Mouse (Mus musculus) liver, embryonic 12.5 days (tissue): ENCODE data around the gene Cartpt. TPM values are rescaled to one million over a fixed set of nuclear protein-coding genes. Genes with fewer than 3 reads are reported as not detected.

Experiments used
- ATAC-seq: fragments of 200-750 bp; cut with Nextera tagmentation; 2 replicates; pipeline ENCODE4 v1.8.0; 2017; ENCODE audit warnings: moderate number of reproducible peaks, mild to moderate bottlenecking, moderate library complexity
- H3K27ac ChIP-seq: fragments of 300-500 bp; sonication (generic); 2 replicates; pipeline ENCODE4 v1.5.1; 2016; ENCODE audit warnings: mild to moderate bottlenecking
- H3K27me3 ChIP-seq: fragments of 300-500 bp; sonication (generic); replicated peaks from 2 replicates; pipeline ENCODE4 v1.6.1; 2016; ENCODE audit warnings: mild to moderate bottlenecking, moderate library complexity
- H3K36me3 ChIP-seq: fragments of 300-500 bp; sonication (generic); 2 replicates; pipeline ENCODE4 v1.6.1; 2016; ENCODE audit warnings: mild to moderate bottlenecking, moderate library complexity
- H3K4me1 ChIP-seq: fragments of 300-500 bp; sonication (generic); 2 replicates; pipeline ENCODE4 v1.6.1; 2016
- H3K4me2 ChIP-seq: fragments of 300-500 bp; sonication (generic); 2 replicates; pipeline ENCODE4 v1.6.1; 2016; ENCODE audit warnings: mild to moderate bottlenecking, moderate library complexity
- H3K4me3 ChIP-seq: fragments of 300-500 bp; sonication (generic); 2 replicates; pipeline ENCODE4 v1.5.1; 2016; ENCODE audit warnings: mild to moderate bottlenecking, moderate library complexity
- H3K9ac ChIP-seq: fragments of 300-500 bp; sonication (generic); 2 replicates; pipeline ENCODE4 v1.6.1; 2016; ENCODE audit warnings: mild to moderate bottlenecking, moderate library complexity
- H3K9me3 ChIP-seq: fragments of 300-500 bp; sonication (generic); replicated peaks from 2 replicates; pipeline ENCODE4 v1.6.1; 2016; ENCODE audit warnings: mild to moderate bottlenecking, moderate library complexity
- WGBS: fragments of 180-500 bp; shearing (Covaris S2); methylation state at CpG from one replicate; pipeline ENCODE4 v1.1.7; 2016; ENCODE audit not compliant: insufficient replicate concordance; 5-methylcytosine and 5-hydroxymethylcytosine counted together
- polyA plus RNA-seq: library from polyadenylated mRNA; unstranded; fragments of >200 nt; fragmentation: Nextera tagmentation; extraction: Ambion mirVana; gene quantifications from 2 replicates; pipeline ENCODE4 v1.2.1, GENCODE M21; 2016

The Cartpt gene
- polyA plus RNA-seq: 0.35 TPM in 1 of 2 replicates, not detected in the other

- H3K9me3 ChIP-seq: no peaks in the 10 kb centered on the region
- whole genome bisulfite sequencing: 43% methylated on average over 9 of the region's 9 CpGs
- ATAC-seq: no peak
Measured at GRCm38 (mm10) chr13:99900965-99901364, at the start of gene Cartpt. Cartpt (minus strand) TSS chr13:99901091.

GRCm38 (mm10) chr13:99947417-99947816, 46.5 kb upstream of the Cartpt start:
- H3K9ac ChIP-seq: no peak overlapping the region
- H3K4me2 ChIP-seq: no peak overlapping the region
- no peak overlapping the region for H3K27ac ChIP-seq
- H3K4me3 ChIP-seq: no peak overlapping the region
- 0 out of 2 replicates have a peak, but pooled peaks cover 6% of the 10 kb centered on the region for H3K9me3 ChIP-seq
- no peaks in the 10 kb centered on the region for H3K27me3 ChIP-seq
- no peaks in the 10 kb centered on the region for H3K4me1 ChIP-seq
- peaks cover 5% of the 10 kb centered on the region; the same call in 1 of the 2 replicates for H3K36me3 ChIP-seq
- ATAC-seq: no peak
- 73% methylated on average over 4 of the region's 4 CpGs for WGBS

More at GRCm38 (mm10) chr13:99900965-99901364, at the start of gene Cartpt:
- H3K27me3 ChIP-seq: peaks cover 41% of the 10 kb centered on the region
- no peak within 1 kb of the TSS for H3K4me2 ChIP-seq
- H3K27ac ChIP-seq: no peak within 1 kb of the TSS
- no peaks in the 10 kb centered on the region for H3K4me1 ChIP-seq
- no peaks in the 10 kb centered on the region for H3K36me3 ChIP-seq
- H3K4me3 ChIP-seq: no peak within 1 kb of the TSS
- no peak within 1 kb of the TSS for H3K9ac ChIP-seq

GRCm38 (mm10) chr13:99943525-99943924, 42.6 kb upstream of the Cartpt start:
- Histone ChIP-seq H3K36me3 (peaks cover 5% of the 10 kb centered on the region; the same call in 1 of the 2 replicates), H3K27ac (no peak overlapping the region), H3K4me2 (no peak overlapping the region), H3K9ac (no peak overlapping the region), H3K27me3 (no peaks in the 10 kb centered on the region), H3K9me3 (0 out of 2 replicates have a peak, but pooled peaks cover 6% of the 10 kb centered on the region), H3K4me3 (no peak overlapping the region), H3K4me1 (no peaks in the 10 kb centered on the region)
- no peak for ATAC-seq
- WGBS: 72% methylated on average over 2 of the region's 2 CpGs

GRCm38 (mm10) chr13:99940601-99941000, 39.7 kb upstream of the Cartpt start:
- H3K27ac ChIP-seq: no peak overlapping the region
- no peaks in the 10 kb centered on the region for H3K4me1 ChIP-seq
- ATAC-seq: no peak
- 35% methylated on average over 2 of the region's 2 CpGs for WGBS
- no peak overlapping the region for H3K4me3 ChIP-seq
- H3K4me2 ChIP-seq: no peak overlapping the region
- no peak overlapping the region for H3K9ac ChIP-seq
- H3K9me3 ChIP-seq: 0 out of 2 replicates have a peak, but pooled peaks cover 6% of the 10 kb centered on the region
- H3K36me3 ChIP-seq: no peaks in the 10 kb centered on the region
- no peaks in the 10 kb centered on the region for H3K27me3 ChIP-seq

- H3K36me3 ChIP-seq: no peaks in the 10 kb centered on the region
- H3K4me1 ChIP-seq: no peaks in the 10 kb centered on the region
- H3K27me3 ChIP-seq: no peaks in the 10 kb centered on the region
- WGBS: 17% methylated on average over 8 of the region's 8 CpGs
- H3K9ac ChIP-seq: no peak overlapping the region
- H3K4me2 ChIP-seq: no peak overlapping the region
- no peak overlapping the region for H3K4me3 ChIP-seq
- H3K9me3 ChIP-seq: 0 out of 2 replicates have a peak, but pooled peaks cover 6% of the 10 kb centered on the region
- no peak overlapping the region for H3K27ac ChIP-seq
- ATAC-seq: no peak
Measured at GRCm38 (mm10) chr13:99939320-99939671, 38.4 kb upstream of the Cartpt start.

GRCm38 (mm10) chr13:99938606-99939319, 37.9 kb upstream of the Cartpt start:
- Histone ChIP-seq H3K9me3 (0 out of 2 replicates have a peak, but pooled peaks cover 4% of the 10 kb centered on the region), H3K4me2 (no peak overlapping the region), H3K9ac (no peak overlapping the region), H3K4me1 (no peaks in the 10 kb centered on the region), H3K4me3 (no peak overlapping the region), H3K27me3 (no peaks in the 10 kb centered on the region), H3K36me3 (no peaks in the 10 kb centered on the region), H3K27ac (no peak overlapping the region)
- WGBS: 29% methylated on average over 10 of the region's 10 CpGs
- no peak for ATAC-seq

- Histone ChIP-seq H3K27ac (no peak overlapping the region), H3K9me3 (no peaks in the 10 kb centered on the region), H3K4me3 (no peak overlapping the region), H3K4me2 (no peak overlapping the region), H3K4me1 (no peaks in the 10 kb centered on the region), H3K27me3 (no peaks in the 10 kb centered on the region), H3K36me3 (no peaks in the 10 kb centered on the region), H3K9ac (no peak overlapping the region)
- 56% methylated on average over 3 of the region's 3 CpGs for WGBS
- no peak for ATAC-seq
Measured at GRCm38 (mm10) chr13:99937741-99938140, 36.9 kb upstream of the Cartpt start.

- ATAC-seq: no peak
- no peaks in the 10 kb centered on the region for H3K4me1 ChIP-seq
- WGBS: 21% methylated on average over 1 of the region's 1 CpGs
- no peaks in the 10 kb centered on the region for H3K9me3 ChIP-seq
- no peaks in the 10 kb centered on the region for H3K27me3 ChIP-seq
- H3K36me3 ChIP-seq: no peaks in the 10 kb centered on the region
- no peak overlapping the region for H3K4me3 ChIP-seq
- no peak overlapping the region for H3K27ac ChIP-seq
- no peak overlapping the region for H3K4me2 ChIP-seq
- no peak overlapping the region for H3K9ac ChIP-seq
Measured at GRCm38 (mm10) chr13:99932406-99932805, 31.5 kb upstream of the Cartpt start.

- no peaks in the 10 kb centered on the region for H3K27me3 ChIP-seq
- H3K9ac ChIP-seq: no peak overlapping the region
- 74% methylated on average over 6 of the region's 6 CpGs for WGBS
- ATAC-seq: no peak
- no peaks in the 10 kb centered on the region for H3K4me1 ChIP-seq
- no peaks in the 10 kb centered on the region for H3K36me3 ChIP-seq
- H3K4me2 ChIP-seq: no peak overlapping the region
- H3K27ac ChIP-seq: no peak overlapping the region
- no peak overlapping the region for H3K4me3 ChIP-seq
- no peaks in the 10 kb centered on the region for H3K9me3 ChIP-seq
Measured at GRCm38 (mm10) chr13:99931502-99931901, 30.6 kb upstream of the Cartpt start.

- WGBS: 78% methylated on average over 5 of the region's 5 CpGs
- no peaks in the 10 kb centered on the region for H3K9me3 ChIP-seq
- no peak for ATAC-seq
Measured at GRCm38 (mm10) chr13:99926249-99926648, 25.4 kb upstream of the Cartpt start.

GRCm38 (mm10) chr13:99915632-99916031, 14.7 kb upstream of the Cartpt start:
- no peak overlapping the region for H3K4me2 ChIP-seq

More at GRCm38 (mm10) chr13:99926249-99926648, 25.4 kb upstream of the Cartpt start:
- Histone ChIP-seq H3K9ac (no peak overlapping the region), H3K4me3 (no peak overlapping the region), H3K4me1 (no peaks in the 10 kb centered on the region), H3K27ac (no peak overlapping the region), H3K4me2 (no peak overlapping the region), H3K27me3 (no peaks in the 10 kb centered on the region), H3K36me3 (no peaks in the 10 kb centered on the region)

GRCm38 (mm10) chr13:99900557-99900892, 366 bp downstream of the Cartpt start:
- Histone ChIP-seq H3K9me3 (no peaks in the 10 kb centered on the region), H3K27me3 (peaks cover 41% of the 10 kb centered on the region), H3K4me1 (no peaks in the 10 kb centered on the region), H3K9ac (no peak overlapping the region), H3K4me2 (no peak overlapping the region), H3K36me3 (no peaks in the 10 kb centered on the region), H3K4me3 (no peak overlapping the region), H3K27ac (no peak overlapping the region)
- no peak for ATAC-seq
- WGBS: 4% methylated on average over 30 of the region's 30 CpGs

More at GRCm38 (mm10) chr13:99915632-99916031, 14.7 kb upstream of the Cartpt start:
- no peaks in the 10 kb centered on the region for H3K9me3 ChIP-seq
- no peaks in the 10 kb centered on the region for H3K4me1 ChIP-seq
- no peaks in the 10 kb centered on the region for H3K27me3 ChIP-seq
- H3K9ac ChIP-seq: no peak overlapping the region
- ATAC-seq: no peak
- no peak overlapping the region for H3K27ac ChIP-seq
- H3K4me3 ChIP-seq: no peak overlapping the region
- 69% methylated on average over 5 of the region's 5 CpGs for WGBS
- no peaks in the 10 kb centered on the region for H3K36me3 ChIP-seq
